Mouse (Mus musculus) lung, adult 2 months (tissue): Measurements from ENCODE around the gene Vtn.

ENCODE experiments used
- CTCF ChIP-seq: fragments of 200-500 bp; IDR thresholded peaks from 2 replicates; pipeline ENCODE4 v1.5.1; 2011; ENCODE audit warnings: mild to moderate bottlenecking, low read length, control low read depth; ENCODE audit not compliant: insufficient read depth
- POLR2A ChIP-seq: fragments of 200-500 bp; IDR thresholded peaks from 2 replicates; pipeline ENCODE4 v1.6.1; 2011; ENCODE audit warnings: low read depth, mild to moderate bottlenecking, control low read depth, low read length, borderline replicate concordance; ENCODE audit errors: extremely low read depth

GRCm38 (mm10) chr11:78550168-78551058 is 51.5 kb downstream of the Vtn start, which contains the start of gene Tmem97:
- TF ChIP-seq CTCF = no peak
- TF ChIP-seq POLR2A = peak; percentile 80; the same call in 1 of the 2 replicates
